Mouse (Mus musculus) intestine, postnatal 0 days (tissue): ENCODE results near the gene Cfap57. TPM values are rescaled to one million over a fixed set of nuclear protein-coding genes. Genes with fewer than 3 reads are reported as not detected.
A peak's percentile ranks its signal among the peaks of the same experiment; 100 is the strongest.

Experiments used
- ATAC-seq: fragments of 200-750 bp; cut with Nextera tagmentation; 2 replicates; pipeline ENCODE4 v1.8.0; 2017; ENCODE audit warnings: mild to moderate bottlenecking, moderate TSS enrichment, moderate library complexity
- H3K27ac ChIP-seq: fragments of 300-500 bp; sonication (generic); 2 replicates; pipeline ENCODE4 v1.5.1; 2014; ENCODE audit warnings: mild to moderate bottlenecking, low read depth, low read length, moderate library complexity
- H3K27me3 ChIP-seq: fragments of 300-500 bp; sonication (generic); replicated peaks from 2 replicates; pipeline ENCODE4 v1.6.1; 2014; ENCODE audit warnings: low read length, mixed read lengths; ENCODE audit not compliant: control insufficient read depth, insufficient read depth
- H3K36me3 ChIP-seq: fragments of 300-500 bp; sonication (generic); 2 replicates; pipeline ENCODE4 v1.6.1; 2014; ENCODE audit warnings: mild to moderate bottlenecking, moderate library complexity; ENCODE audit not compliant: control insufficient read depth, insufficient read depth
- H3K4me1 ChIP-seq: fragments of 300-500 bp; sonication (generic); replicated peaks from 2 replicates; pipeline ENCODE4 v1.6.1; 2014; ENCODE audit warnings: antibody characterized with exemption, low read length, mixed read lengths; ENCODE audit not compliant: control insufficient read depth, insufficient read depth
- H3K4me2 ChIP-seq: fragments of 300-500 bp; sonication (generic); replicated peaks from 2 replicates; pipeline ENCODE4 v1.6.1; 2014; ENCODE audit warnings: low read depth, mild to moderate bottlenecking, moderate library complexity
- H3K4me3 ChIP-seq: fragments of 300-500 bp; sonication (generic); 2 replicates; pipeline ENCODE4 v1.5.1; 2014; ENCODE audit warnings: low read depth, low read length
- H3K9ac ChIP-seq: fragments of 300-500 bp; sonication (generic); 2 replicates; pipeline ENCODE4 v1.6.1; 2014; ENCODE audit warnings: mild to moderate bottlenecking, low read depth, low read length
- H3K9me3 ChIP-seq: fragments of 300-500 bp; sonication (generic); 2 replicates; pipeline ENCODE4 v1.6.1; 2016; ENCODE audit warnings: mixed run types; ENCODE audit not compliant: control insufficient read depth
- CTCF ChIP-seq: sonication (generic); IDR thresholded peaks from 2 replicates; pipeline ENCODE4 v1.5.1; 2016; ENCODE audit warnings: low read depth, mild to moderate bottlenecking, control low read depth, antibody characterized with exemption, moderate library complexity
- WGBS: fragments of 180-500 bp; shearing (Covaris S2); extraction: QIAGEN DNeasy Blood & Tissue Kit; methylation state at CpG from one replicate; pipeline ENCODE4 v1.1.7; 2014; 5-methylcytosine and 5-hydroxymethylcytosine counted together
- polyA plus RNA-seq: library from polyadenylated mRNA; unstranded; fragments of >200 nt; fragmentation: Nextera tagmentation; extraction: Ambion mirVana; gene quantifications from 2 replicates; pipeline ENCODE4 v1.2.1, GENCODE M21; 2015

Gene Cfap57
- polyA plus RNA-seq, 1 experiment from 2014 or later: 0.29 TPM

- no peak overlapping the region for H3K4me2 ChIP-seq
- no peak for ATAC-seq
- H3K9me3 ChIP-seq: no peaks in the 10 kb centered on the region
- no peak overlapping the region for H3K9ac ChIP-seq
- H3K36me3 ChIP-seq: peaks cover 4% of the 10 kb centered on the region; the same call in 1 of the 2 replicates
- TF ChIP-seq CTCF: no peak
- H3K4me3 ChIP-seq: no peak overlapping the region
- no peak overlapping the region for H3K27ac ChIP-seq
- no peaks in the 10 kb centered on the region for H3K27me3 ChIP-seq
- WGBS: 79% methylated on average over 6 of the region's 6 CpGs
- no peaks in the 10 kb centered on the region for H3K4me1 ChIP-seq
Measured at GRCm38 (mm10) chr4:118535610-118536009, 85.0 kb downstream of the Cfap57 start.

- no peaks in the 10 kb centered on the region for H3K9me3 ChIP-seq
- ATAC-seq: no peak
- 80% methylated on average over 7 of the region's 7 CpGs for WGBS
- H3K36me3 ChIP-seq: peaks cover 6% of the 10 kb centered on the region; the same call in 1 of the 2 replicates
- TF ChIP-seq CTCF: no peak
- H3K4me1 ChIP-seq: no peaks in the 10 kb centered on the region
- no peak overlapping the region for H3K9ac ChIP-seq
- H3K27me3 ChIP-seq: no peaks in the 10 kb centered on the region
- H3K4me3 ChIP-seq: no peak overlapping the region
- H3K4me2 ChIP-seq: no peak overlapping the region
- no peak overlapping the region for H3K27ac ChIP-seq
Measured at GRCm38 (mm10) chr4:118533605-118534004, 87.0 kb downstream of the Cfap57 start.

- no peak overlapping the region for H3K4me3 ChIP-seq
- no peak overlapping the region for H3K9ac ChIP-seq
- H3K27me3 ChIP-seq: no peaks in the 10 kb centered on the region
- peaks cover 6% of the 10 kb centered on the region; the same call in 1 of the 2 replicates for H3K36me3 ChIP-seq
- H3K9me3 ChIP-seq: no peaks in the 10 kb centered on the region
- no peak overlapping the region for H3K4me2 ChIP-seq
- ATAC-seq: no peak
- WGBS: 60% methylated on average over 3 of the region's 4 CpGs
- no peak for TF ChIP-seq CTCF
- H3K4me1 ChIP-seq: no peaks in the 10 kb centered on the region
- H3K27ac ChIP-seq: no peak overlapping the region
Measured at GRCm38 (mm10) chr4:118533156-118533555, 87.4 kb downstream of the Cfap57 start.

- Histone ChIP-seq H3K27ac (no peak overlapping the region), H3K27me3 (no peaks in the 10 kb centered on the region), H3K9ac (no peak overlapping the region), H3K9me3 (no peaks in the 10 kb centered on the region), H3K36me3 (peaks cover 6% of the 10 kb centered on the region; the same call in 1 of the 2 replicates), H3K4me3 (no peak overlapping the region), H3K4me1 (no peaks in the 10 kb centered on the region), H3K4me2 (no peak overlapping the region)
- no peak for TF ChIP-seq CTCF
- 71% methylated on average over 5 of the region's 5 CpGs for WGBS
- no peak for ATAC-seq
Measured at GRCm38 (mm10) chr4:118532663-118533062, 87.9 kb downstream of the Cfap57 start.

GRCm38 (mm10) chr4:118527720-118528119 lies 92.9 kb downstream of the Cfap57 start:
- Histone ChIP-seq H3K4me2 (peak overlapping the region; percentile 67), H3K36me3 (peaks cover 6% of the 10 kb centered on the region; the same call in 1 of the 2 replicates), H3K27ac (peak overlapping the region; percentile 94), H3K4me1 (peaks cover 11% of the 10 kb centered on the region; the same call in 1 of the 2 replicates), H3K9me3 (no peaks in the 10 kb centered on the region), H3K9ac (peak overlapping the region; percentile 46), H3K4me3 (peak overlapping the region; percentile 46), H3K27me3 (no peaks in the 10 kb centered on the region)
- 66% methylated on average over 6 of the region's 6 CpGs for WGBS
- no peak for ATAC-seq
- no peak for TF ChIP-seq CTCF

- peak overlapping the region; percentile 46 for H3K9ac ChIP-seq
- peaks cover 6% of the 10 kb centered on the region; the same call in 1 of the 2 replicates for H3K36me3 ChIP-seq
- ATAC-seq: peak; percentile 31
Measured at GRCm38 (mm10) chr4:118527335-118527681, 93.3 kb downstream of the Cfap57 start.

More at GRCm38 (mm10) chr4:118527335-118527681, 93.3 kb downstream of the Cfap57 start:
- Histone ChIP-seq H3K27me3 (no peaks in the 10 kb centered on the region), H3K9me3 (no peaks in the 10 kb centered on the region), H3K4me2 (peak overlapping the region; percentile 67), H3K4me1 (peaks cover 11% of the 10 kb centered on the region; the same call in 1 of the 2 replicates), H3K27ac (peak overlapping the region; percentile 94), H3K4me3 (peak overlapping the region; percentile 46)
- TF ChIP-seq CTCF: no peak
- 14% methylated on average over 5 of the region's 5 CpGs for WGBS
